Mouse (Mus musculus) lung, embryonic 16.5 days (tissue): ENCODE results near the gene Smox. TPM values are rescaled to one million over a fixed set of nuclear protein-coding genes. Genes with fewer than 3 reads are reported as not detected.

Source experiments
- ATAC-seq: fragments of 200-750 bp; cut with Nextera tagmentation; 2 replicates; pipeline ENCODE4 v1.8.0; 2017; ENCODE audit warnings: low read depth, mild to moderate bottlenecking, moderate library complexity
- H3K27ac ChIP-seq: fragments of 300-500 bp; sonication (generic); 2 replicates; pipeline ENCODE4 v1.5.1; 2014; ENCODE audit warnings: mild to moderate bottlenecking, control low read depth, low read length
- H3K27me3 ChIP-seq: fragments of 300-500 bp; sonication (generic); 2 replicates; pipeline ENCODE4 v1.6.1; 2014; ENCODE audit warnings: low read depth, low read length, mixed read lengths; ENCODE audit not compliant: control insufficient read depth, insufficient read depth
- H3K36me3 ChIP-seq: fragments of 300-500 bp; sonication (generic); 2 replicates; pipeline ENCODE4 v1.6.1; 2014; ENCODE audit warnings: low read length; ENCODE audit not compliant: control insufficient read depth, insufficient read depth
- H3K4me1 ChIP-seq: fragments of 300-500 bp; sonication (generic); replicated peaks from 2 replicates; pipeline ENCODE4 v1.6.1; 2014; ENCODE audit warnings: low read length, mixed read lengths; ENCODE audit not compliant: control insufficient read depth, insufficient read depth
- H3K4me2 ChIP-seq: fragments of 300-500 bp; sonication (generic); 2 replicates; pipeline ENCODE4 v1.6.1; 2014; ENCODE audit warnings: low read depth, low read length, control low read depth
- H3K4me3 ChIP-seq: fragments of 300-500 bp; sonication (generic); 2 replicates; pipeline ENCODE4 v1.5.1; 2014; ENCODE audit warnings: mild to moderate bottlenecking, low read length, control low read depth
- H3K9ac ChIP-seq: fragments of 300-500 bp; sonication (generic); 2 replicates; pipeline ENCODE4 v1.6.1; 2014; ENCODE audit warnings: low read length, control low read depth
- H3K9me3 ChIP-seq: fragments of 300-500 bp; sonication (generic); 2 replicates; pipeline ENCODE4 v1.6.1; 2016; ENCODE audit warnings: low read length; ENCODE audit not compliant: control insufficient read depth
- WGBS: fragments of 180-500 bp; shearing (Covaris S2); extraction: QIAGEN DNeasy Blood & Tissue Kit; methylation state at CpG from one replicate; pipeline ENCODE4 v1.1.7; 2014; 5-methylcytosine and 5-hydroxymethylcytosine counted together
- polyA plus RNA-seq: library from polyadenylated mRNA; unstranded; fragments of >200 nt; fragmentation: Nextera tagmentation; extraction: Ambion mirVana; gene quantifications from 2 replicates; pipeline ENCODE4 v1.2.1, GENCODE M21; 2015

Smox gene
- polyA plus RNA-seq, 1 experiment from 2014 or later = 32.9 TPM

DNA sequence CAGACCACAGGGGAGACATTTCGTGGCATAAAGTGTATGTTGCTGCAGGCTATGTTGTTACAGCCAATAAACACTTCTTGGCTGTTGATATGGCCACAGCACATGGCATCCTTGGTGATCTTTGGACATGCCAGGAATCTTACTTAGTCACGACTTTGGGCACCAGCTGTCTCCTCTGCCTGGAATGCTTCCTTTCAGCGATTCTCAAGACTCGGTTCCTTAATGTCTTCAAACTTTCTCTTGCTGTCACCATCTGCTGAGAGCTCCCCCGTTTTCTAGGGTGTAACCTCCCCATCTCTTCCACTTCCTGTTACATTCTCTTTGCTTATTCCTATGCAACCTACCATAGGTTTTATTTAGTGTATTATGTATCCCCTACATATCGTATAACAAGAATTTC is 48.5 kb downstream of the Smox start:
- Histone ChIP-seq H3K36me3 (no peaks in the 10 kb centered on the region), H3K27me3 (no peaks in the 10 kb centered on the region), H3K4me1 (peaks cover 4% of the 10 kb centered on the region; the same call in 1 of the 2 replicates), H3K4me2 (no peak overlapping the region), H3K4me3 (no peak overlapping the region), H3K9ac (no peak overlapping the region), H3K9me3 (no peaks in the 10 kb centered on the region), H3K27ac (no peak overlapping the region)
- 78% methylated on average over 6 of the region's 6 CpGs for WGBS
- ATAC-seq = no peak

DNA sequence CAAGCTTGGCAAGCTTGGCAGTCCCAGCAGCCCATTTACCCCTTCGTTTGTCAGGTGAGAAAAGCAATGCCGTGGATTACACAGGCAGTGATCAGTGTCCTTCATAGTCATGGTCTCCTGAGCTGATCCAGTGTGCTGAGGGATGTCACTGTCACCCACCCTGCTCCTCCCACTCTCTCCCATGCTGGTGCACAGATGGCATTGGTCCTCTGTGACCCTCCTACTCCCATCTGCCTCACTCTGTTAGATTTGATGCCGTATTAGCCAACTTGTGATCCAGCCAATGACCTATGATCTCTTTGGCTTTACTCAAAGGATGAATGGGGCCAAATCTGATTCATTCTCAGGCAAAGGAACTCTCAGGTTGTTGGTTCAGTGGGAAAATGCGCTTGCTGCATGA is 50.4 kb downstream of the Smox start:
- Histone ChIP-seq H3K27ac (no peak overlapping the region), H3K9ac (no peak overlapping the region), H3K9me3 (no peaks in the 10 kb centered on the region), H3K27me3 (peaks cover 6% of the 10 kb centered on the region), H3K4me1 (peaks cover 4% of the 10 kb centered on the region; the same call in 1 of the 2 replicates), H3K4me2 (no peak overlapping the region), H3K36me3 (no peaks in the 10 kb centered on the region), H3K4me3 (no peak overlapping the region)
- 81% methylated on average over 4 of the region's 4 CpGs for WGBS
- ATAC-seq = no peak

DNA sequence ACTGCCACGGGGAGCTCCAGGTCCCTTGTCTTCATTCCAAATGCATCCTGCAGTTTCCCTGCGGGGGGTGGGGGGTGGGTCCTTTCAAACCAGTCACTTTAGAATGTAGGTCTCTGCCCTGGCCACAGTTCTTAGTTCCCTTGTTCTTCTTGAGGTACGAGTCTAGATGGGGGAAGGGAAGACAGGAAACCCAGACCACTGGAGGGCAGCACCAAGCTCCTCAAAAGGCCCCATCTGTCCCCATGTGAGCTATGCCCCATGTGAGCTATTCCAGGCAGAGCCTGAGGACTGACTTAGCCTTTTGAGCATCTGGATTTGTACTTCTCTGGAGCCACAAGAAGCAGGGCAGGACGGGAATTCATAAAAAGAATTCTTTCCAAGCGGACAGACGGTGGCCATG is 51.2 kb downstream of the Smox start:
- 30% methylated on average over 6 of the region's 6 CpGs for WGBS
- Histone ChIP-seq H3K36me3 (no peaks in the 10 kb centered on the region), H3K27ac (no peak overlapping the region), H3K4me3 (no peak overlapping the region), H3K9ac (no peak overlapping the region), H3K9me3 (no peaks in the 10 kb centered on the region), H3K27me3 (peaks cover 11% of the 10 kb centered on the region), H3K4me1 (peaks cover 4% of the 10 kb centered on the region; the same call in 1 of the 2 replicates), H3K4me2 (no peak overlapping the region)
- no peak for ATAC-seq

DNA sequence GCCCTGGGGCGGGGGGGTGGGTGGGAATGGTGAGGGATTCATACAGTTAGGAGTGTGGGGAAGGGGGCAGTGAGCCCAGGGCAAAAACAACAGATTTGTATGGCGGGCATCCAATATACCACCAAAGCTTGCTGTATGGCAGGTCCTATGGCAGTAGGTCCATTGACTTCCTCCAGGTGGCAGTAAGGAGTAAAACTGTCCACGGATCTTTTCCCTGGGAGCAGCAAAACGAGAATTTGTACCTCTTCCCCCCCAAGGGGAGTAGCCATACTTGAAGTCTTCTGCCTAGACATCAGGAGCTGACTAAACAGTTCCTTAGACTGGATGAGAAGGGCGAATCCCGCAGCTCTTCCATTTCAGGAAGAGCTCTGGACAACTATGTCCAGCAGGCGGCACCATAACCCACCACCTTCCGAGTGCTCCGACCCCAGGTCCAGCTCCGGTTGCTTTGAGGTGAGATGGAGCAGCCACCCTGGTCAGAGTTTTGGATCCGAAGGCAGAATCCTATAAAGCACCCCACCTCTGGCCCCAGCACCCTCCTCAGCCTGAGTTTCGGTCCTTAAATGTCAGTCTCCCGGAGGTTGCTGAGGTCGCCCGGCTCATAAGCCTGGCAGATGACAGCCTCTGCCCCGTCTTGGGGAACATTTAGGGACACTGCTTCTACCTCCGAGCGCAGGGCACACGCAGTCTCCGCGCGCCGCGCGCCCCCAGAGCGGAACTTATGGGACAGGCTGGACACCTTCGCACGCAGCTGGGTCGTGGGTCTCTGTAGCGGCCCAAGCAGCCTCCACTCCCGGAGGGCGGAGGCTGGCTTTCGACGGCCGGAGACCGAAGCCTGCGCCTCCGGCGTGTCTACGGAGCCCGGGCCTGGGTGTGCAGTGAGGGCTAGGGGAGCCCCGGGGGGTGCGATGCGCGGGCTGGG is 54.4 kb downstream of the Smox start:
- 2% methylated on average over 45 of the region's 45 CpGs for WGBS
- Histone ChIP-seq H3K4me2 (peak overlapping the region; percentile 70), H3K9me3 (no peaks in the 10 kb centered on the region), H3K36me3 (no peaks in the 10 kb centered on the region), H3K27ac (no peak overlapping the region), H3K4me1 (no peaks in the 10 kb centered on the region), H3K4me3 (peak overlapping the region; percentile 44), H3K9ac (peak overlapping the region; percentile 38), H3K27me3 (peaks cover 26% of the 10 kb centered on the region)
- peak; percentile 59 for ATAC-seq

DNA sequence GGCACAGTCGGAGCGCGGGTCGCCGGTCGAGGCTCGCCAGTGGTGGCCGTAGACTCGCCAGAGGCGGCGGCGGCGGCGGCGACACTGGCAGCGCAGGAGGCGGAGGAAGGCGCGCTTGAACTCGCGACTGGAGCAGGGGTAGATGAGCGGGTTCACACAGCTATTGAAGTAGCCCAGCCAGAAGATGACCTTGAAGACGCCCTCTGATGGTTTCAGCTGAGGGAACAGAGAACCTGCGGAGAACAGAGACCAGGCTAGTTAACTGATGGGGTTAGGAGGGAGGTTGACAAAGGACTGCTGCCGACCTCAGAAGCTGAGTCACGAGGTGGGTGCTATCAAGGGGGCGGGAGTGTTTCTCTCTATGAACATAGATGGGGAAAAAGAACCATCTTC is 55.0 kb downstream of the Smox start:
- no peak for ATAC-seq

DNA sequence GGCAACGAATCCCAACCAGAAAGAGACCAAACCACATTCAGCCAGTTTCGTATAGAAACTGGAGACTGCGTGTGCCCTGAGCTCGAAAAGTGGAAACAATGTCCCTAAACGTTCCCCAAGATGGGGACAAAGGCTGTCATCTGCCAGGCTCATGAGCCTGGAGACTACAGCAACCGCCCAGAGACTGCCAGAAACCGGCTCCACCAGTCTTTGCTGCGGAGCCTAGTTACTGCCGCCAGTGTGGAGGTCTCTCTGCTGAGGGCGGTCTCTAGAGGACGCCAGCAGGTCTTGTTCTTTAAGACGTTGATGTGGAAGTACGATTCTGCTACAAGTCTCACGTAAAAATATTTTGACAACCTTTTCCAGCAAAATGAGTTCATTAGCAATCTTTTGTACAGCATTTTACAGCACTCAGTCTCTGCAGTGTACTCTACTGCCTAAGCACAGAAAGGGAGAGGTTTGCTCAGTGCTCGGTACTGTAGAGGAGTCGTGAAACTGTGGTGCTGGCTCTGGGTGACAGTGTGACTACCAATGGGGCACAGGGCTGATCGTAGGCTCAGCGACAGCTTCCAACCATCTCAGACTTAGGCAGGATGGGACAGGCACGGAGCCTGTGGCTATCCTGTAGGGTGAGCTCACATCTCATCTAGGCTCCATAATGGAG is 55.6 kb downstream of the Smox start:
- H3K27ac ChIP-seq = no peak overlapping the region
- H3K4me3 ChIP-seq = peak overlapping the region; percentile 44; the same call in 1 of the 2 replicates
- no peak overlapping the region for H3K4me2 ChIP-seq
- H3K4me1 ChIP-seq = no peaks in the 10 kb centered on the region
- no peaks in the 10 kb centered on the region for H3K36me3 ChIP-seq
- H3K9ac ChIP-seq = no peak overlapping the region
- ATAC-seq = peak; percentile 46; the same call in 1 of the 2 replicates
- no peaks in the 10 kb centered on the region for H3K9me3 ChIP-seq
- peaks cover 26% of the 10 kb centered on the region for H3K27me3 ChIP-seq
- 14% methylated on average over 19 of the region's 19 CpGs for WGBS

More for the DNA sequence above, 55.0 kb downstream of the Smox start:
- Histone ChIP-seq H3K36me3 (no peaks in the 10 kb centered on the region), H3K4me2 (peak overlapping the region; percentile 70), H3K27me3 (peaks cover 26% of the 10 kb centered on the region), H3K9ac (peak overlapping the region; percentile 38), H3K27ac (no peak overlapping the region), H3K4me3 (peak overlapping the region; percentile 44), H3K4me1 (no peaks in the 10 kb centered on the region), H3K9me3 (no peaks in the 10 kb centered on the region)
- 5% methylated on average over 27 of the region's 27 CpGs for WGBS

DNA sequence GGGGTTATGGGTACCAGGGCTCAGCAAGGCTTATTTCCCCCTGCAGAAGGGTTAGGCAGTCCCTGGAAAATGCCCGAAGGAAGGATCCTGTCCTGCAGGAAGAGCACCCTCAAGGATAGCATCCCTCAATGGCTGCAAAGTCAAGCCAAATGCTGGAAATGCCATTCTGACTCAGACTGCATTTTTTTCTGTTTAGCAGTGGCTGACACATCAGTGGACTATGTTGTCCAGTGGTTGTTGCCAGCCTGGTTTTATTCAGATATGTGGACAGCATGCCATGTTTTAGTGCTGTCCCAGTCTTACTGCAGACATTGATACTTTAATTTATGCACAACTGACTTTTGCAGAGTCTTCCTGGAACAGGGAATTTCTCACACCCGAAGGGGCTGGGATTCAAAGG is 57.0 kb downstream of the Smox start:
- Histone ChIP-seq H3K4me2 (no peak overlapping the region), H3K4me1 (no peaks in the 10 kb centered on the region), H3K9ac (no peak overlapping the region), H3K27ac (no peak overlapping the region), H3K27me3 (peaks cover 26% of the 10 kb centered on the region), H3K4me3 (no peak overlapping the region), H3K36me3 (no peaks in the 10 kb centered on the region), H3K9me3 (no peaks in the 10 kb centered on the region)
- no peak for ATAC-seq
- 58% methylated on average over 2 of the region's 2 CpGs for WGBS

DNA sequence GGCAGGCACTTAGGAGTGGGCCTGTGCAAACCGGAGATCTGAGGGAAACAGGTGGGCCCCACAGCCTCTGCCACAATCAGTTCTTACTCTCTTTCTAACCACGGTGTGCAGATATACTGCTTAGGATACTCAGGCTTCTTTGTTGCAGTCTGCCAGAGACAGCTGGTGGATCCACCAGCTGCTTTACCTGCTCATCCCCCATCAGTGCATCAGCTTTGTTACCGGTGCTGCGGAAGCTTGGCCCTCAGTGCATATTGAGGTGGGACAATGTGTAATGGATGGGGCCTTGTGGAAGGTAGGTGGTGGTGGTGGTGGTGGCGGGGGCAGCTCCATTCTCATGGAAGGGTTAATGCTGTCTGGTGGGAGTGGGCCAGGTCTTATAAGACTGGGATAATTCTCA is 57.8 kb downstream of the Smox start:
- no peaks in the 10 kb centered on the region for H3K9me3 ChIP-seq
- no peaks in the 10 kb centered on the region for H3K4me1 ChIP-seq
- H3K4me3 ChIP-seq = no peak overlapping the region
- H3K36me3 ChIP-seq = no peaks in the 10 kb centered on the region
- H3K9ac ChIP-seq = no peak overlapping the region
- no peak overlapping the region for H3K4me2 ChIP-seq
- H3K27me3 ChIP-seq = peaks cover 26% of the 10 kb centered on the region
- 84% methylated on average over 5 of the region's 5 CpGs for WGBS
- no peak overlapping the region for H3K27ac ChIP-seq
- ATAC-seq = no peak

DNA sequence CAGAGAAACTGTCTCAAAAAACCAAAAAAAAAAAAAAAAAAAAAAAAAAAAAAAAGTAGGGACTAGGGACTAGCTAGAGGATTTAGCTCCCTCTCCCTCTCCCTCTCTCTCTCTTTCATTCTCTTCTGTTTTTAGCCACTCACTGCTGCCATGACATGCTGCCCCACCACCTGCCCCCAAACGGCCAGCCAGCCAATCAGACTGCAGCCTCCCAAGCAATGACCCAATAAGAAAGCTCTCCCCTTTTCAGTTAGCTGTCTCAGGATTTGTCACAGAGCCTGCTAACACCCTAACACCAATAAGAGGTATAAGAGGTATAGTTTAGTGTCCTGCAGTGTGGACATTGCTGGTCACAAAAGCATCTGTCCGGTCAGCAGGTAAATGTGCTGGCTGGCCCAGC is 59.2 kb downstream of the Smox start:
- 60% methylated on average over 2 of the region's 2 CpGs for WGBS
- Histone ChIP-seq H3K36me3 (no peaks in the 10 kb centered on the region), H3K4me3 (no peak overlapping the region), H3K4me2 (no peak overlapping the region), H3K9ac (no peak overlapping the region), H3K27ac (no peak overlapping the region), H3K9me3 (no peaks in the 10 kb centered on the region), H3K27me3 (peaks cover 26% of the 10 kb centered on the region), H3K4me1 (no peaks in the 10 kb centered on the region)
- no peak for ATAC-seq
